Mouse (Mus musculus) neural tube, embryonic 12.5 days (tissue): ENCODE measurements around the gene Rassf5. TPM values are rescaled to one million over a fixed set of nuclear protein-coding genes. Genes with fewer than 3 reads are reported as not detected.
A peak's percentile ranks its signal among the peaks of the same experiment; 100 is the strongest.

Experiments used
- ATAC-seq: fragments of 200-750 bp; cut with Nextera tagmentation; 2 replicates; pipeline ENCODE4 v1.8.0; 2017; ENCODE audit warnings: low read depth, mild to moderate bottlenecking, moderate TSS enrichment, moderate library complexity; ENCODE audit not compliant: low FRiP score
- H3K27ac ChIP-seq: fragments of 300-500 bp; sonication (generic); 2 replicates; pipeline ENCODE4 v1.5.1; 2016
- H3K27me3 ChIP-seq: fragments of 300-500 bp; sonication (generic); replicated peaks from 2 replicates; pipeline ENCODE4 v1.6.1; 2016; ENCODE audit warnings: mild to moderate bottlenecking
- H3K36me3 ChIP-seq: fragments of 300-500 bp; sonication (generic); 2 replicates; pipeline ENCODE4 v1.6.1; 2016; ENCODE audit warnings: mild to moderate bottlenecking
- H3K4me1 ChIP-seq: fragments of 300-500 bp; sonication (generic); 2 replicates; pipeline ENCODE4 v1.6.1; 2016
- H3K4me2 ChIP-seq: fragments of 300-500 bp; sonication (generic); replicated peaks from 2 replicates; pipeline ENCODE4 v1.6.1; 2016; ENCODE audit warnings: mild to moderate bottlenecking
- H3K4me3 ChIP-seq: fragments of 300-500 bp; sonication (generic); 2 replicates; pipeline ENCODE4 v1.5.1; 2016
- H3K9ac ChIP-seq: fragments of 300-500 bp; sonication (generic); 2 replicates; pipeline ENCODE4 v1.6.1; 2016; ENCODE audit warnings: mild to moderate bottlenecking
- H3K9me3 ChIP-seq: fragments of 300-500 bp; sonication (generic); 2 replicates; pipeline ENCODE4 v1.6.1; 2016; ENCODE audit warnings: mild to moderate bottlenecking
- whole genome bisulfite sequencing: fragments of 180-500 bp; shearing (Covaris S2); methylation state at CpG from one replicate; pipeline ENCODE4 v1.1.7; 2016; 5-methylcytosine and 5-hydroxymethylcytosine counted together
- polyA plus RNA-seq: library from polyadenylated mRNA; unstranded; fragments of >200 nt; fragmentation: Nextera tagmentation; extraction: Ambion mirVana; gene quantifications from 2 replicates; pipeline ENCODE4 v1.2.1, GENCODE M21; 2016

Gene Rassf5
- polyA plus RNA-seq, 1 experiment from 2014 or later = 2.7 TPM

GRCm38 (mm10) chr1:131223345-131223744, 21.7 kb downstream of the Rassf5 start:
- no peak for ATAC-seq
- WGBS = 94% methylated on average over 2 of the region's 2 CpGs

GRCm38 (mm10) chr1:131221822-131222590, 23.1 kb downstream of the Rassf5 start:
- Histone ChIP-seq H3K36me3 (no peaks in the 10 kb centered on the region), H3K9ac (no peak overlapping the region), H3K27me3 (no peaks in the 10 kb centered on the region), H3K4me2 (no peak overlapping the region), H3K4me3 (no peak overlapping the region), H3K9me3 (no peaks in the 10 kb centered on the region), H3K27ac (no peak overlapping the region), H3K4me1 (no peaks in the 10 kb centered on the region)
- no peak for ATAC-seq
- WGBS = 87% methylated on average over 13 of the region's 13 CpGs

More at GRCm38 (mm10) chr1:131223345-131223744, 21.7 kb downstream of the Rassf5 start:
- H3K4me2 ChIP-seq = no peak overlapping the region
- no peak overlapping the region for H3K9ac ChIP-seq
- H3K36me3 ChIP-seq = no peaks in the 10 kb centered on the region
- H3K9me3 ChIP-seq = no peaks in the 10 kb centered on the region
- no peaks in the 10 kb centered on the region for H3K27me3 ChIP-seq
- H3K27ac ChIP-seq = no peak overlapping the region
- H3K4me3 ChIP-seq = no peak overlapping the region
- no peaks in the 10 kb centered on the region for H3K4me1 ChIP-seq

GRCm38 (mm10) chr1:131218933-131219332, 26.1 kb downstream of the Rassf5 start:
- Histone ChIP-seq H3K4me1 (no peaks in the 10 kb centered on the region), H3K9ac (no peak overlapping the region), H3K27me3 (no peaks in the 10 kb centered on the region), H3K4me3 (no peak overlapping the region), H3K4me2 (no peak overlapping the region), H3K9me3 (no peaks in the 10 kb centered on the region), H3K36me3 (no peaks in the 10 kb centered on the region), H3K27ac (no peak overlapping the region)
- no peak for ATAC-seq
- WGBS = 90% methylated on average over 11 of the region's 11 CpGs

- no peak overlapping the region for H3K27ac ChIP-seq
- H3K9me3 ChIP-seq = no peaks in the 10 kb centered on the region
- no peaks in the 10 kb centered on the region for H3K27me3 ChIP-seq
- 82% methylated on average over 6 of the region's 6 CpGs for WGBS
- no peaks in the 10 kb centered on the region for H3K36me3 ChIP-seq
- H3K4me1 ChIP-seq = no peaks in the 10 kb centered on the region
- no peak for ATAC-seq
- no peak overlapping the region for H3K9ac ChIP-seq
- no peak overlapping the region for H3K4me3 ChIP-seq
- H3K4me2 ChIP-seq = no peak overlapping the region
These were observed 31.7 kb downstream of the Rassf5 start for GRCm38 (mm10) chr1:131213361-131213760.

- no peak overlapping the region for H3K4me2 ChIP-seq
- H3K4me3 ChIP-seq = no peak overlapping the region
- H3K4me1 ChIP-seq = no peaks in the 10 kb centered on the region
- H3K27me3 ChIP-seq = no peaks in the 10 kb centered on the region
- H3K9me3 ChIP-seq = no peaks in the 10 kb centered on the region
- 79% methylated on average over 5 of the region's 5 CpGs for WGBS
- no peak for ATAC-seq
- H3K27ac ChIP-seq = no peak overlapping the region
- H3K9ac ChIP-seq = no peak overlapping the region
- no peaks in the 10 kb centered on the region for H3K36me3 ChIP-seq
These were observed 32.1 kb downstream of the Rassf5 start for GRCm38 (mm10) chr1:131212956-131213355.

GRCm38 (mm10) chr1:131211655-131212054, 33.4 kb downstream of the Rassf5 start:
- Histone ChIP-seq H3K9ac (no peak overlapping the region), H3K9me3 (no peaks in the 10 kb centered on the region), H3K4me1 (no peaks in the 10 kb centered on the region), H3K36me3 (no peaks in the 10 kb centered on the region), H3K4me2 (no peak overlapping the region), H3K4me3 (no peak overlapping the region), H3K27me3 (no peaks in the 10 kb centered on the region), H3K27ac (no peak overlapping the region)
- no peak for ATAC-seq
- 84% methylated on average over 1 of the region's 1 CpGs for WGBS

GRCm38 (mm10) chr1:131209971-131210426, 35.1 kb downstream of the Rassf5 start:
- WGBS = 77% methylated on average over 8 of the region's 8 CpGs
- no peaks in the 10 kb centered on the region for H3K9me3 ChIP-seq
- no peak for ATAC-seq
- no peak overlapping the region for H3K4me2 ChIP-seq
- H3K4me1 ChIP-seq = no peaks in the 10 kb centered on the region
- H3K9ac ChIP-seq = no peak overlapping the region
- no peak overlapping the region for H3K4me3 ChIP-seq
- H3K36me3 ChIP-seq = no peaks in the 10 kb centered on the region
- no peaks in the 10 kb centered on the region for H3K27me3 ChIP-seq
- H3K27ac ChIP-seq = no peak overlapping the region

GRCm38 (mm10) chr1:131208800-131209199, 36.3 kb downstream of the Rassf5 start:
- no peak for ATAC-seq
- WGBS = 81% methylated on average over 6 of the region's 6 CpGs
- no peak overlapping the region for H3K4me3 ChIP-seq

GRCm38 (mm10) chr1:131208081-131208480, 37.0 kb downstream of the Rassf5 start:
- ATAC-seq = no peak
- Histone ChIP-seq H3K4me1 (no peaks in the 10 kb centered on the region), H3K27ac (no peak overlapping the region), H3K4me3 (no peak overlapping the region), H3K4me2 (no peak overlapping the region), H3K36me3 (no peaks in the 10 kb centered on the region), H3K9ac (no peak overlapping the region), H3K9me3 (no peaks in the 10 kb centered on the region), H3K27me3 (no peaks in the 10 kb centered on the region)
- WGBS = 93% methylated on average over 5 of the region's 5 CpGs

More at GRCm38 (mm10) chr1:131208800-131209199, 36.3 kb downstream of the Rassf5 start:
- Histone ChIP-seq H3K9ac (no peak overlapping the region), H3K27me3 (no peaks in the 10 kb centered on the region), H3K9me3 (no peaks in the 10 kb centered on the region), H3K4me1 (no peaks in the 10 kb centered on the region), H3K27ac (no peak overlapping the region), H3K36me3 (no peaks in the 10 kb centered on the region), H3K4me2 (no peak overlapping the region)

- 7% methylated on average over 5 of the region's 5 CpGs for WGBS
- Histone ChIP-seq H3K36me3 (no peaks in the 10 kb centered on the region), H3K9me3 (no peaks in the 10 kb centered on the region), H3K4me1 (no peaks in the 10 kb centered on the region), H3K27ac (no peak overlapping the region), H3K4me3 (no peak overlapping the region), H3K27me3 (no peaks in the 10 kb centered on the region), H3K9ac (no peak overlapping the region), H3K4me2 (no peak overlapping the region)
- peak; percentile 46; the same call in 1 of the 2 replicates for ATAC-seq
These were observed 37.5 kb downstream of the Rassf5 start for GRCm38 (mm10) chr1:131207531-131207930.

- H3K4me2 ChIP-seq = no peak overlapping the region
- H3K36me3 ChIP-seq = no peaks in the 10 kb centered on the region
- no peaks in the 10 kb centered on the region for H3K9me3 ChIP-seq
- H3K9ac ChIP-seq = no peak overlapping the region
- 86% methylated on average over 5 of the region's 5 CpGs for WGBS
- H3K4me1 ChIP-seq = no peaks in the 10 kb centered on the region
- H3K27me3 ChIP-seq = no peaks in the 10 kb centered on the region
- H3K4me3 ChIP-seq = no peak overlapping the region
- no peak overlapping the region for H3K27ac ChIP-seq
- no peak for ATAC-seq
These were observed 38.7 kb downstream of the Rassf5 start for GRCm38 (mm10) chr1:131206342-131206741.

GRCm38 (mm10) chr1:131204461-131204860, 40.6 kb downstream of the Rassf5 start:
- Histone ChIP-seq H3K4me1 (no peaks in the 10 kb centered on the region; the same call in 1 of the 2 replicates), H3K4me2 (no peak overlapping the region), H3K27me3 (no peaks in the 10 kb centered on the region), H3K9ac (no peak overlapping the region), H3K9me3 (no peaks in the 10 kb centered on the region), H3K36me3 (no peaks in the 10 kb centered on the region), H3K27ac (no peak overlapping the region), H3K4me3 (no peak overlapping the region)
- ATAC-seq = no peak
- 82% methylated on average over 8 of the region's 8 CpGs for WGBS

- Histone ChIP-seq H3K36me3 (no peaks in the 10 kb centered on the region), H3K9me3 (no peaks in the 10 kb centered on the region), H3K27me3 (no peaks in the 10 kb centered on the region), H3K9ac (no peak overlapping the region), H3K4me1 (no peaks in the 10 kb centered on the region; the same call in 1 of the 2 replicates), H3K4me2 (no peak overlapping the region), H3K4me3 (no peak overlapping the region), H3K27ac (no peak overlapping the region)
- ATAC-seq = no peak
- WGBS = 87% methylated on average over 4 of the region's 4 CpGs
These were observed 43.7 kb downstream of the Rassf5 start for GRCm38 (mm10) chr1:131201391-131201790.
